Mouse (Mus musculus): ENCODE data around the gene C3.

Gene C3

GRCm38 (mm10) chr17:57166800-57167791, 60.8 kb downstream of the C3 start:
- WGBS = 17% methylated on average over 11 of the region's 11 CpGs
